Mouse (Mus musculus): ENCODE measurements around the gene Fosb.

GRCm38 (mm10) chr7:19302264-19303045 is 7.4 kb downstream of the Fosb start:
- TF ChIP-seq CTCF (IDR thresholded peaks at IDR 0.05) = no peak
- TF ChIP-seq EP300 (IDR thresholded peaks at IDR 0.05) = no peak
